Mouse (Mus musculus): ENCODE data around the gene Gm10570.

DNA sequence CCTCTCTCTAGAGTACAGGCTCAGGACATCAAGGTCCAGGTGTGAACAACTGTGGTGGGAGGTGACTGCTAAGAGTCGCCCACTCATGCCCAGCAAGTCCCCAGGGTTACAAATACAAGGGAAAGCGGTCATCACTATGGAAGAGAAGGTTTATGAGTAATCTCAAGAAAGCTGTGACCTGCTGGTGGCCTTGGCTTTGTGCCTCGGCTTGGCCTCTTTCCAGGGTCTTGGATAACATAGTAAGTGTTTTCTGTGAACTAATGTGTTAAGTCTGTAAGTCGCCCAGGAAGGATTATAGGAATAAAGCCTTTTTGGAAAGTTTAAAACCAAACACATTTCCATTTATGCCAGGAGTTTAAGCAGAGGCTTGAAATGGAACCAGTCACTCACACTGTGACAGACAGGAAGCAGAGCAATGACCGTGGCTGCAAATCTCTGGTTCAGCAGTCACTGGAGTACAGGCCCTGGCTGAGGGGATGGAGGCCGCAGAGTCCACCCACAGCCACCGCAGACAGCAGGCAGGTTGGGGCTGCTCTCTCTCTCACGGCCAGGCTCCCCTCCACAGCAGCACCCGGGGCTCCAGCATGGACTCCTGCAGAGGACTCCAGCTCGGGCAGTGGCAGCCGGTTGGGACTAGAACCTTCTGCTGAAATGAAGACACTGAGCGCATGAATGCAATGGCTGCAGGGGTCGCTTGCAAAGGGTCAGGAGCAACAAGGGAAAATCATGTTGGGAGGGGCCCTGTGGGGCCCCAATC, 7.5 kb upstream of the Gm10570 start:
- no peak for TF ChIP-seq CTCF (conservative IDR thresholded peaks at IDR 0.05; ENCODE audit: insufficient read depth, insufficient read length, low read depth, low read length)
- TF ChIP-seq POLR2A (IDR thresholded peaks at IDR 0.05; ENCODE audit: low read depth, low read length), result no peak

All from kidney, adult 2 months (tissue).